8 mouse cellular contexts compared by ENCODE assay signal in genomic region chr2:166791738-166792137, GRCm38 (mm10). TPM values are rescaled to one million over a fixed set of nuclear protein-coding genes. Genes with fewer than 3 reads are reported as not detected.
A peak's percentile ranks its signal among the peaks of the same experiment; 100 is the strongest.
DNase-seq lines count a peak whose midpoint lies in the region; ATAC-seq and TF ChIP-seq lines count a peak whose summit lies in the region.

No protein-coding gene starts in this region.

- peak; percentile 15 for TF ChIP-seq RAD21 in CH12.LX (IDR thresholded peaks at IDR 0.05; ENCODE audit: low read depth, low read length)

- ATAC-seq in forebrain, embryonic 12.5 days (ENCODE audit: low FRiP score) = no peak
- no peak for ATAC-seq in midbrain, embryonic 12.5 days (ENCODE audit: low FRiP score, low read depth)

- intact Hi-C loops in left cerebral cortex, adult 2 months (cut with DNase I) = no loop called here

- in situ Hi-C loops in CH12.LX (cut with MboI; ENCODE audit: low pct_ligation_motif_present, low pct_unique_long_range_greater_than_20kb, low sequenced_read_pairs) = loop anchor here (25.0 kb wide), 1 partner anchor 704 kb away; no protein-coding TSS in a partner anchor

- DNase-seq in left cerebral cortex, adult 2 months (ENCODE audit: extremely low spot score in 1 of 2, low spot score in 2 of 2) = no peak
- DNase-seq in left cerebral cortex, adult 9 months (ENCODE audit: low spot score in 2 of 2) = no peak
- peak; percentile 48 for DNase-seq in CH12.LX (ENCODE audit: extremely low read depth)
- DNase-seq in c-Kit-positive CD71-positive TER-119-positive erythroid progenitor cells, embryonic 14.5 days (ENCODE audit: low spot score) = no peak
- DNase-seq in right cerebral cortex, adult 2 months (ENCODE audit: low spot score in 2 of 2) = no peak
- no peak for DNase-seq in layer of hippocampus, postnatal 25 days (ENCODE audit: extremely low spot score in 1 of 2, low spot score in 1 of 2)

- H3K36me3 ChIP-seq in CH12.LX (replicated peaks in 1 of 2; ENCODE audit: control insufficient read depth in 1 of 2, insufficient read depth in 1 of 2, low read length in 1 of 2) = peaks cover 9 to 10% of the 10 kb centered on the region in 2 experiments
- H3K36me3 ChIP-seq in forebrain, embryonic 12.5 days (replicated peaks) = peaks cover 10% of the 10 kb centered on the region
- peaks cover 10% of the 10 kb centered on the region for H3K36me3 ChIP-seq in midbrain, embryonic 12.5 days

- H3K9ac ChIP-seq in CH12.LX (ENCODE audit: insufficient read depth, low read depth) = no peak overlapping the region
- H3K9ac ChIP-seq in forebrain, embryonic 12.5 days = no peak overlapping the region
- H3K9ac ChIP-seq in midbrain, embryonic 12.5 days (replicated peaks) = no peak overlapping the region

- H3K4me3 ChIP-seq in left cerebral cortex, adult 2 months = no peak overlapping the region
- H3K4me3 ChIP-seq in CH12.LX (replicated peaks in 1 of 3; ENCODE audit: low read depth in 2 of 3, low read length in 2 of 3, poor library complexity in 1 of 3) = no peak overlapping the region
- H3K4me3 ChIP-seq in forebrain, embryonic 12.5 days (replicated peaks) = no peak overlapping the region
- no peak overlapping the region for H3K4me3 ChIP-seq in midbrain, embryonic 12.5 days

- peaks cover 6% of the 10 kb centered on the region for H3K27me3 ChIP-seq in CH12.LX (replicated peaks)
- 0 out of 2 replicates have a peak, but pooled peaks cover 3% of the 10 kb centered on the region for H3K27me3 ChIP-seq in forebrain, embryonic 12.5 days
- no peaks in the 10 kb centered on the region for H3K27me3 ChIP-seq in midbrain, embryonic 12.5 days

- peaks cover 11% of the 10 kb centered on the region for H3K79me2 ChIP-seq in CH12.LX (replicated peaks; ENCODE audit: control insufficient read depth, extremely low read depth, insufficient read depth, poor library complexity, severe bottlenecking)

- TF ChIP-seq CTCF in left cerebral cortex, adult 2 months (IDR thresholded peaks at IDR 0.05) = peak; percentile 41
- peak; percentile 6 to 55; a peak in 2 of 4 replicates for TF ChIP-seq CTCF in CH12.LX (conservative IDR thresholded peaks at IDR 0.05 in 1 of 2, IDR thresholded peaks at IDR 0.05 in 1 of 2; ENCODE audit: low read depth in 2 of 2, low read length in 2 of 2)

- dilution Hi-C loops in CH12.LX (cut with MboI; ENCODE audit: extremely low pct_ligation_motif_present, extremely low pct_unique_long_range_greater_than_20kb, low sequenced_read_pairs) = no loop called here

- no peak overlapping the region for H3K4me2 ChIP-seq in CH12.LX (ENCODE audit: insufficient read depth, low read depth, poor library complexity, severe bottlenecking)
- H3K4me2 ChIP-seq in forebrain, embryonic 12.5 days = no peak overlapping the region
- H3K4me2 ChIP-seq in midbrain, embryonic 12.5 days (replicated peaks) = no peak overlapping the region

- TF ChIP-seq POLR2A in CH12.LX (IDR thresholded peaks at IDR 0.05; ENCODE audit: low read depth, low read length) = no peak

- peaks cover 2 to 26% of the 10 kb centered on the region in 2 experiments; a peak in 3 of 4 replicates for H3K4me1 ChIP-seq in CH12.LX (ENCODE audit: control insufficient read depth in 1 of 2, insufficient read depth in 2 of 2)
- peaks cover 32% of the 10 kb centered on the region for H3K4me1 ChIP-seq in forebrain, embryonic 12.5 days
- H3K4me1 ChIP-seq in midbrain, embryonic 12.5 days = peaks cover 32% of the 10 kb centered on the region

- H3K27ac ChIP-seq in left cerebral cortex, adult 2 months = no peak overlapping the region
- no peak overlapping the region for H3K27ac ChIP-seq in CH12.LX (ENCODE audit: insufficient read depth, low read depth)
- peak overlapping the region; percentile 64 for H3K27ac ChIP-seq in forebrain, embryonic 12.5 days
- peak overlapping the region; percentile 30 for H3K27ac ChIP-seq in midbrain, embryonic 12.5 days (replicated peaks)

- WGBS in forebrain, embryonic 12.5 days = 71% methylated on average over 5 of the region's 5 CpGs
- WGBS in midbrain, embryonic 12.5 days = 65% methylated on average over 5 of the region's 5 CpGs

- TF ChIP-seq EP300 in CH12.LX (IDR thresholded peaks at IDR 0.05; ENCODE audit: low read length) = no peak

- peaks cover 2% of the 10 kb centered on the region for H3K9me3 ChIP-seq in CH12.LX (replicated peaks; ENCODE audit: low read length)
- no peaks in the 10 kb centered on the region for H3K9me3 ChIP-seq in forebrain, embryonic 12.5 days
- no peaks in the 10 kb centered on the region for H3K9me3 ChIP-seq in midbrain, embryonic 12.5 days

TF ChIP-seq in CH12.LX, 34 proteins besides CTCF, POLR2A, EP300 and RAD21:
- no peak for TF ChIP-seq USF2 (conservative IDR thresholded peaks at IDR 0.05; ENCODE audit: low read depth, low read length)
- TF ChIP-seq SMC3 (IDR thresholded peaks at IDR 0.05; ENCODE audit: low read depth, low read length) = peak; percentile 38
- no peak for TF ChIP-seq POLR2AphosphoS2 (IDR thresholded peaks at IDR 0.05; ENCODE audit: low read depth, low read length)
TF ChIP-seq in CH12.LX: peak in this region for 1.

RNA-seq across cellular contexts. Expression of gene Trp53rkb, which starts 0.6 kb away (rescaled TPM):
- total RNA-seq in left cerebral cortex, adult 2 months (2021) = 1 to 10 TPM; 5.3 to 6.4 TPM
- total RNA-seq in CH12.LX (2012; rRNA removed) (6.0 and 7.1 TPM in 2 replicates), CH12.LX (2014; rRNA removed) (7.0 and 8.8 TPM in 2 replicates)
- 7.8 and 9.1 TPM in 2 replicates for polyA plus RNA-seq in CH12.LX (2012; ENCODE audit: insufficient read length, low read depth)
- 10.0 and 11.1 TPM in 2 replicates for polyA plus RNA-seq in forebrain, embryonic 12.5 days (2016; fragmentation: Nextera tagmentation; extraction: Ambion mirVana)
- polyA plus RNA-seq in midbrain, embryonic 12.5 days (2016; fragmentation: Nextera tagmentation; extraction: Ambion mirVana) = 9.4 and 11.0 TPM in 2 replicates
- total RNA-seq in layer of hippocampus, postnatal 25 days (2021) = 1 to 10 TPM; 4.4 to 7.3 TPM

RNA-seq across cellular contexts. Expression of gene Arfgef2, which starts 13.7 kb away (rescaled TPM):
- 10 to 100 TPM; 62.3 to 66.2 TPM for total RNA-seq in left cerebral cortex, adult 2 months (2021)
- 11.2 and 12.5 TPM in 2 replicates for total RNA-seq in CH12.LX (2012; rRNA removed)
- 8.2 and 9.2 TPM in 2 replicates for total RNA-seq in CH12.LX (2014; rRNA removed)
- polyA plus RNA-seq in CH12.LX (2012; ENCODE audit: insufficient read length, low read depth) = 15.3 and 18.7 TPM in 2 replicates
- polyA plus RNA-seq in forebrain, embryonic 12.5 days (2016; fragmentation: Nextera tagmentation; extraction: Ambion mirVana) = 5.3 and 5.8 TPM in 2 replicates
- polyA plus RNA-seq in midbrain, embryonic 12.5 days (2016; fragmentation: Nextera tagmentation; extraction: Ambion mirVana) = 5.8 and 6.0 TPM in 2 replicates
- total RNA-seq in layer of hippocampus, postnatal 25 days (2021) = 10 to 100 TPM; 45.7 to 48.5 TPM

Comparison
In these comparisons a context has a peak if more than half of its experiments do, and no peak if none do; other contexts are left out.
1. H3K27ac ChIP-seq: peak in forebrain, embryonic 12.5 days (single experiment) and midbrain, embryonic 12.5 days (single experiment); none in left cerebral cortex, adult 2 months (single experiment) and CH12.LX (single experiment).